Mouse (Mus musculus) erythroblast, embryonic 14.5 days (primary cell): ENCODE data around the gene 1810037I17Rik. TPM values are rescaled to one million over a fixed set of nuclear protein-coding genes. Genes with fewer than 3 reads are reported as not detected.

Source experiments
- H3K27me3 ChIP-seq: 2 replicates; pipeline ENCODE4 v1.6.1; 2012; ENCODE audit warnings: inconsistent platforms; ENCODE audit not compliant: control insufficient read depth
- H3K36me3 ChIP-seq: 2 replicates; pipeline ENCODE4 v1.6.1; 2012; ENCODE audit warnings: mild to moderate bottlenecking, inconsistent platforms; ENCODE audit not compliant: control insufficient read depth
- H3K4me1 ChIP-seq: 2 replicates; pipeline ENCODE4 v1.6.1; 2012; ENCODE audit warnings: inconsistent platforms; ENCODE audit not compliant: control insufficient read depth
- H3K4me3 ChIP-seq: replicated peaks from 2 replicates; pipeline ENCODE3; 2012; ENCODE audit warnings: moderate library complexity, mild to moderate bottlenecking, inconsistent platforms
- H3K9me3 ChIP-seq: 2 replicates; pipeline ENCODE4 v1.6.1; 2012; ENCODE audit warnings: low read length, inconsistent platforms, mixed read lengths; ENCODE audit not compliant: control insufficient read depth
- GATA1 ChIP-seq: IDR thresholded peaks from 2 replicates; pipeline ENCODE4 v1.6.1; 2012; ENCODE audit warnings: low read length, inconsistent platforms, mixed read lengths
- TAL1 ChIP-seq: IDR thresholded peaks from 3 replicates; pipeline ENCODE4 v1.6.1; 2012; ENCODE audit warnings: low read length, inconsistent platforms, mixed read lengths
- polyA plus RNA-seq: library from polyadenylated mRNA; stranded (reverse); fragments of >175 nt; gene quantifications from 2 replicates; pipeline ENCODE4 v1.2.3, GENCODE M21; 2012

1810037I17Rik gene
- 13.1 and 15.7 TPM in 2 replicates for polyA plus RNA-seq

- H3K9me3 ChIP-seq, result no peaks in the 10 kb centered on the region
These were observed at the start of gene 1810037I17Rik for GRCm38 (mm10) chr3:122924009-122924914. Gene 1810037I17Rik, plus strand, starts transcription at chr3:122924203.

GRCm38 (mm10) chr3:122876870-122877269 lies 47.1 kb upstream of the 1810037I17Rik start:
- Histone ChIP-seq H3K27me3 (no peaks in the 10 kb centered on the region), H3K4me3 (no peak overlapping the region), H3K4me1 (no peaks in the 10 kb centered on the region), H3K9me3 (no peaks in the 10 kb centered on the region), H3K36me3 (no peaks in the 10 kb centered on the region)
- no peak for TF ChIP-seq TAL1
- no peak for TF ChIP-seq GATA1

More at GRCm38 (mm10) chr3:122924009-122924914, at the start of gene 1810037I17Rik:
- H3K4me3 ChIP-seq, result peak within 1 kb of the TSS; percentile 85
- H3K27me3 ChIP-seq, result no peaks in the 10 kb centered on the region
- H3K36me3 ChIP-seq, result peaks cover 17% of the 10 kb centered on the region
- TF ChIP-seq TAL1 (no peak), GATA1 (no peak)
- H3K4me1 ChIP-seq, result peaks cover 42% of the 10 kb centered on the region

GRCm38 (mm10) chr3:122877543-122877942 lies 46.5 kb upstream of the 1810037I17Rik start:
- Histone ChIP-seq H3K4me3 (no peak overlapping the region), H3K36me3 (no peaks in the 10 kb centered on the region), H3K4me1 (no peaks in the 10 kb centered on the region), H3K9me3 (no peaks in the 10 kb centered on the region), H3K27me3 (no peaks in the 10 kb centered on the region)
- TF ChIP-seq TAL1, result no peak
- TF ChIP-seq GATA1, result no peak

GRCm38 (mm10) chr3:122878705-122879315 lies 45.2 kb upstream of the 1810037I17Rik start:
- Histone ChIP-seq H3K9me3 (no peaks in the 10 kb centered on the region), H3K36me3 (no peaks in the 10 kb centered on the region), H3K4me3 (no peak overlapping the region), H3K27me3 (no peaks in the 10 kb centered on the region), H3K4me1 (no peaks in the 10 kb centered on the region)
- TF ChIP-seq GATA1, result no peak
- no peak for TF ChIP-seq TAL1

- TF ChIP-seq TAL1 (no peak), GATA1 (no peak)
- Histone ChIP-seq H3K27me3 (no peaks in the 10 kb centered on the region), H3K4me3 (no peak overlapping the region), H3K36me3 (no peaks in the 10 kb centered on the region), H3K9me3 (no peaks in the 10 kb centered on the region), H3K4me1 (no peaks in the 10 kb centered on the region)
These were observed 36.3 kb upstream of the 1810037I17Rik start for GRCm38 (mm10) chr3:122887505-122888301.

- H3K27me3 ChIP-seq, result no peaks in the 10 kb centered on the region
- H3K9me3 ChIP-seq, result no peaks in the 10 kb centered on the region
- no peaks in the 10 kb centered on the region for H3K36me3 ChIP-seq
- no peak overlapping the region for H3K4me3 ChIP-seq
- H3K4me1 ChIP-seq, result no peaks in the 10 kb centered on the region
- TF ChIP-seq TAL1 (no peak), GATA1 (no peak)
These were observed 35.6 kb upstream of the 1810037I17Rik start for GRCm38 (mm10) chr3:122888371-122888819.

DNA sequence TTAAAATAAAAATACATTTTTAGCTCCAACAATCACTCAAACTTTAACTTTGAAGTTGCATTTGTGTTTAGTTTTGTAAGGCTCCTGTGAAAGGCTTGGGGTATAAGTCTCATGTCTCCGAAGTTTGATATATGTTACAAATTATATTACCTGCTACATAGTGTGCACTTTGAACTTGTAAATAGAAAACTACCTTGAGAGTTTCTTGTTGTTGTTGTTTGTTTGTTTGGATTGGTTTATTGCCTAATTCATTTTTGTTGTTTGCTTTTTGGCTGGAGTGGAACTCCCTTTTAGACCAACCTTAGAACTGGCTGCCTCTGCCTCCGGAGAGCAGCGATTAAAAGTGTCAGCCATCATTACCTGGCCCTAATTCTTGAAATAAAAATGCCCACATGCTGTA lies 29.2 kb upstream of the 1810037I17Rik start, which contains the start of gene Fabp2:
Fabp2 (plus strand) TSS at position 301 of the 400 bp plus-strand sequence.
- TF ChIP-seq TAL1 (no peak), GATA1 (no peak)
- no peaks in the 10 kb centered on the region for H3K4me1 ChIP-seq
- no peaks in the 10 kb centered on the region for H3K9me3 ChIP-seq
- H3K27me3 ChIP-seq, result no peaks in the 10 kb centered on the region
- no peaks in the 10 kb centered on the region for H3K36me3 ChIP-seq
- H3K4me3 ChIP-seq, result no peak within 1 kb of the TSS

DNA sequence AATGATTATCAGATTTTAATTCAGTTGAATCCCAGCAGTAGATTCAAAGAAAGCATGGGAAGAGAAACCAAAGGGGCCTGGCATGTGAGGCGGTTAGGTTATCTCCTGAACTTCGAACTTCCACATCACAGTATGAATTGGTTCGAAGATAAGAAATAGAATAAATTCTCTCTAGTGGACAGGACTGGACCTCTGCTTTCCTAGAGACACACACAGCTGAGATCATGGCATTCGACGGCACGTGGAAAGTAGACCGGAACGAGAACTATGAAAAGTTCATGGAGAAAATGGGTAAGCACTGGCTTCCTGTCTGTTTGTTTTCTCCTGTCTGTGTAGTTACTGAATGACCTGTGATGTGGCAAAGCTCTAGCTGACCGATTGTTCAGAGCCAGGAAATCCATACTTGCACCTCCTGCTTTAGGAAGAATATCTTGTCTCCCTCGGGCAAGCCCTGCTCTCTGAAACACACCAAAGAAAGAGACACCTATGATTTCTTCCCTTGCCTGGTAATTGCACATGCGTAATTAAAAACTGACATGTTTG lies 28.7 kb upstream of the 1810037I17Rik start:
- Histone ChIP-seq H3K9me3 (no peaks in the 10 kb centered on the region), H3K36me3 (no peaks in the 10 kb centered on the region), H3K4me1 (no peaks in the 10 kb centered on the region), H3K4me3 (no peak overlapping the region), H3K27me3 (no peaks in the 10 kb centered on the region)
- no peak for TF ChIP-seq GATA1
- TF ChIP-seq TAL1, result no peak

GRCm38 (mm10) chr3:122898254-122898653 lies 25.7 kb upstream of the 1810037I17Rik start:
- TF ChIP-seq GATA1 (no peak), TAL1 (no peak)
- no peaks in the 10 kb centered on the region for H3K4me1 ChIP-seq
- no peaks in the 10 kb centered on the region for H3K27me3 ChIP-seq
- H3K4me3 ChIP-seq, result no peak overlapping the region
- H3K9me3 ChIP-seq, result no peaks in the 10 kb centered on the region
- no peaks in the 10 kb centered on the region for H3K36me3 ChIP-seq
